Mouse (Mus musculus) megakaryocyte-erythroid progenitor cell, adult 5-6 weeks (primary cell): ENCODE measurements at regions not wholly inside any gene's neighbourhood (a gene's known extent, or its start where the extent isn't known, plus 50 kb on each side); places are given as distances from the start of the nearest gene placed in this dataset.

Experiments used
- ATAC-seq: replicated peaks from 2 replicates; pipeline ENCODE4 v1.8.0; 2016; ENCODE audit warnings: mild to moderate bottlenecking, inconsistent platforms; ENCODE audit not compliant: severe bottlenecking, poor library complexity, low FRiP score, low TSS enrichment

- ATAC-seq: no peak
These were observed 1273.2 kb downstream of the Gsdmc2 start for GRCm38 (mm10) chr15:62571803-62572202.

- no peak for ATAC-seq
These were observed 1275.9 kb downstream of the Gsdmc2 start for GRCm38 (mm10) chr15:62568788-62569713.

- no peak for ATAC-seq
These were observed 1277.5 kb downstream of the Gsdmc2 start for GRCm38 (mm10) chr15:62567431-62567830.

- ATAC-seq: no peak
These were observed 1278.9 kb downstream of the Gsdmc2 start for GRCm38 (mm10) chr15:62566106-62566511.

- ATAC-seq: no peak
These were observed 1311.7 kb downstream of the Gsdmc2 start for GRCm38 (mm10) chr15:62533233-62533632.

- ATAC-seq: no peak
These were observed 1316.0 kb downstream of the Gsdmc2 start for GRCm38 (mm10) chr15:62528975-62529374.

GRCm38 (mm10) chr15:62524628-62525027 is 1320.3 kb downstream of the Gsdmc2 start:
- ATAC-seq: no peak

- no peak for ATAC-seq
These were observed 1320.8 kb downstream of the Gsdmc2 start for GRCm38 (mm10) chr15:62524135-62524534.

GRCm38 (mm10) chr15:62513462-62513861 is 1331.5 kb downstream of the Gsdmc2 start:
- ATAC-seq: no peak

- no peak for ATAC-seq
These were observed 1333.5 kb downstream of the Gsdmc2 start for GRCm38 (mm10) chr15:62511461-62511860.

- no peak for ATAC-seq
These were observed 1341.1 kb downstream of the Gsdmc2 start for GRCm38 (mm10) chr15:62503866-62504265.

GRCm38 (mm10) chr15:62500966-62501365 is 1344.0 kb downstream of the Gsdmc2 start:
- no peak for ATAC-seq

GRCm38 (mm10) chr15:62500522-62500921 is 1344.5 kb downstream of the Gsdmc2 start:
- ATAC-seq: no peak

- ATAC-seq: no peak
These were observed 1348.8 kb downstream of the Gsdmc2 start for GRCm38 (mm10) chr15:62496193-62496592.

GRCm38 (mm10) chr15:62492350-62492749 is 1352.6 kb downstream of the Gsdmc2 start:
- no peak for ATAC-seq

- no peak for ATAC-seq
These were observed 1354.4 kb downstream of the Gsdmc2 start for GRCm38 (mm10) chr15:62490548-62490947.

GRCm38 (mm10) chr15:62486540-62486939 is 1358.4 kb downstream of the Gsdmc2 start:
- no peak for ATAC-seq

GRCm38 (mm10) chr15:62484350-62484749 is 1360.6 kb downstream of the Gsdmc2 start:
- ATAC-seq: no peak

GRCm38 (mm10) chr15:62483534-62483933 is 1361.4 kb downstream of the Gsdmc2 start:
- ATAC-seq: no peak

GRCm38 (mm10) chr15:62482357-62482756 is 1362.6 kb downstream of the Gsdmc2 start:
- no peak for ATAC-seq

- no peak for ATAC-seq
These were observed 1367.2 kb downstream of the Gsdmc2 start for GRCm38 (mm10) chr15:62477779-62478178.
